Comparison of ENCODE assay signal across 13 mouse cellular contexts in the genomic region with DNA sequence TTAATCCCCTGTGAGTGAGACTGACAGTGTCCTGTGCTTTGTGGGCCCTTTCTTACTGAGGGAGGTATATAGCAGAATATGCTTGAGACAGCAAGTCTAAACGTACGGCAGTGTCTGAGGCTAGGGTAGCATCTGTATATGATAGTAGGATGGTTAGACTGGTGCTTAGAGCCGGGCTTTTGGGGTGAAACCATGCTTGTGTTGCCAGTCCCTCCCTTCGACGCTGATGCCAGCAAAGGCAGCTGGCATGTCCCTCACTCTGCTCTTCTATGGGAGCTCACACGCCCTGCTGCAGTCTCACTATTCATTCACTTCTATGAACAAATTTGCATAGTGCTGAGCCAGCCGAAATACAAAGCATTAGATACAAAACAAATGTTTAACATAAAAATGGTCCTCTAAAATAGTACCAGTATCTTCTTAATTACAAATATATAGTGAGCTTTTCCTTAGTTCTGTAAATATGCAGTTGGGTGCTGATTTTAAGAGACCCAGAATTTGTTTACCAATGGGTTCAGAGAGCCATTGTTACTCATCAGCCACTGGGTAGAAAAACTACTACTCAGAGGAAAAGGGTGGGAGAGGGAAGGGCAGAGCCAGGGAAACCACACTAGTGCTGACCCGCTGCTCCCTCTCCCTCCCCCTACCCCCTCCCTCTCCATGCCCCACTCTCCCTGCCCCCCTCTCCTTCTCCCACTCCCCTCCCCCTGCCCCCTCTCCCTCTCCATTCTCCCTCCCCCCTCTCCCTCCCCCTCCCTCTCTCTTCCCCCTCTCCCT.
A peak's percentile ranks its signal among the peaks of the same experiment; 100 is the strongest.
DNase-seq lines count a peak whose midpoint lies in the region; ATAC-seq and TF ChIP-seq lines count a peak whose summit lies in the region.
"Had no signal": no experiment of that assay in that cellular context is flagged by ENCODE, and none has a peak within 500 bp of the region (broad histone marks: within the 10 kb centered on the region; RNA-seq: fewer than 3 reads in every experiment).

No protein-coding gene starts in this region.

- intact Hi-C loops in left cerebral cortex, adult 2 months (cut with DNase I) = no loop called here

- H3K27ac ChIP-seq in left cerebral cortex, adult 2 months = no peak overlapping the region; the same call in 1 of the 2 replicates
- peak overlapping the region; percentile 70 for H3K27ac ChIP-seq in forebrain, embryonic 12.5 days
- H3K27ac ChIP-seq in hindbrain, embryonic 16.5 days (ENCODE audit: low read depth, low read length) = peak overlapping the region; percentile 44; the same call in 1 of the 2 replicates
- H3K27ac ChIP-seq in midbrain, postnatal 0 days (ENCODE audit: low read depth, low read length) = no peak overlapping the region
- H3K27ac ChIP-seq: embryonic facial prominence, embryonic 15.5 days; heart, embryonic 15.5 days; stomach, embryonic 15.5 days had no signal

- H3K4me3 ChIP-seq in left cerebral cortex, adult 2 months = no peak overlapping the region
- H3K4me3 ChIP-seq in forebrain, embryonic 12.5 days (replicated peaks) = no peak overlapping the region
- H3K4me3 ChIP-seq in hindbrain, embryonic 16.5 days (ENCODE audit: low read length) = no peak overlapping the region
- H3K4me3 ChIP-seq in midbrain, postnatal 0 days (ENCODE audit: low read depth, low read length) = no peak overlapping the region
- H3K4me3 ChIP-seq: embryonic facial prominence, embryonic 15.5 days; heart, embryonic 15.5 days; megakaryocyte, embryonic 14.5 days; stomach, embryonic 15.5 days had no signal

- peak; percentile 90 for ATAC-seq in forebrain, embryonic 12.5 days (ENCODE audit: low FRiP score)
- ATAC-seq in hindbrain, embryonic 16.5 days = peak; percentile 93
- ATAC-seq in midbrain, postnatal 0 days (ENCODE audit: low FRiP score) = peak; percentile 67
- ATAC-seq in megakaryocyte-erythroid progenitor cell, adult 5-6 weeks (replicated peaks; ENCODE audit: low FRiP score, low TSS enrichment, poor library complexity, severe bottlenecking) = no peak

- H3K4me1 ChIP-seq in forebrain, embryonic 12.5 days = peaks cover 9% of the 10 kb centered on the region; the same call in 1 of the 2 replicates
- peaks cover 3% of the 10 kb centered on the region; the same call in 1 of the 2 replicates for H3K4me1 ChIP-seq in hindbrain, embryonic 16.5 days (ENCODE audit: control insufficient read depth, insufficient read depth, low read depth, low read length)
- H3K4me1 ChIP-seq in midbrain, postnatal 0 days (ENCODE audit: insufficient read depth, low read length) = no peaks in the 10 kb centered on the region
- H3K4me1 ChIP-seq: embryonic facial prominence, embryonic 15.5 days; heart, embryonic 15.5 days; stomach, embryonic 15.5 days had no signal

- H3K4me2 ChIP-seq in forebrain, embryonic 12.5 days = no peak overlapping the region
- no peak overlapping the region for H3K4me2 ChIP-seq in hindbrain, embryonic 16.5 days (ENCODE audit: low read length)
- H3K4me2 ChIP-seq in midbrain, postnatal 0 days (ENCODE audit: low read depth, low read length, poor library complexity, severe bottlenecking) = no peak overlapping the region
- H3K4me2 ChIP-seq: embryonic facial prominence, embryonic 15.5 days; heart, embryonic 15.5 days; stomach, embryonic 15.5 days had no signal

- no peaks in the 10 kb centered on the region for H3K27me3 ChIP-seq in forebrain, embryonic 12.5 days
- no peaks in the 10 kb centered on the region for H3K27me3 ChIP-seq in hindbrain, embryonic 16.5 days (replicated peaks; ENCODE audit: control insufficient read depth, insufficient read depth, low read length)
- no peaks in the 10 kb centered on the region for H3K27me3 ChIP-seq in midbrain, postnatal 0 days (ENCODE audit: insufficient read depth, low read length)
- H3K27me3 ChIP-seq: embryonic facial prominence, embryonic 15.5 days; heart, embryonic 15.5 days; megakaryocyte, embryonic 14.5 days; stomach, embryonic 15.5 days had no signal

- TF ChIP-seq CTCF in left cerebral cortex, adult 2 months (IDR thresholded peaks at IDR 0.05) = no peak
- TF ChIP-seq CTCF in midbrain, postnatal 0 days (IDR thresholded peaks at IDR 0.05) = no peak

- DNase-seq in left cerebral cortex, adult 11 months (ENCODE audit: low spot score) = peak; percentile 15
- no peak for DNase-seq in left cerebral cortex, adult 2 months (ENCODE audit: extremely low spot score in 1 of 2, low spot score in 2 of 2)
- DNase-seq in midbrain, postnatal 0 days (ENCODE audit: low spot score) = peak; percentile 55
- DNase-seq in yolk sac, embryonic 10.5 days (ENCODE audit: low spot score) = no peak
- no peak for DNase-seq in retina, embryonic 14.5 days (ENCODE audit: low spot score)
- DNase-seq: kidney, adult 8-10 months had no signal

- 49% methylated on average over 7 of the region's 8 CpGs for WGBS in forebrain, embryonic 12.5 days
- 37% methylated on average over 7 of the region's 8 CpGs for WGBS in hindbrain, embryonic 16.5 days
- 43% methylated on average over 8 of the region's 8 CpGs for WGBS in midbrain, postnatal 0 days

- H3K9me3 ChIP-seq in forebrain, embryonic 12.5 days = no peaks in the 10 kb centered on the region
- no peaks in the 10 kb centered on the region for H3K9me3 ChIP-seq in hindbrain, embryonic 16.5 days (ENCODE audit: control insufficient read depth, low read length)
- no peaks in the 10 kb centered on the region for H3K9me3 ChIP-seq in midbrain, postnatal 0 days (ENCODE audit: low read length)
- H3K9me3 ChIP-seq: embryonic facial prominence, embryonic 15.5 days; heart, embryonic 15.5 days; megakaryocyte, embryonic 14.5 days; stomach, embryonic 15.5 days had no signal

- H3K9ac ChIP-seq in forebrain, embryonic 12.5 days = no peak overlapping the region
- H3K9ac ChIP-seq in hindbrain, embryonic 16.5 days (ENCODE audit: low read depth, low read length) = no peak overlapping the region
- H3K9ac ChIP-seq in midbrain, postnatal 0 days (replicated peaks; ENCODE audit: low read length, poor library complexity, severe bottlenecking) = no peak overlapping the region
- H3K9ac ChIP-seq: embryonic facial prominence, embryonic 15.5 days; heart, embryonic 15.5 days; stomach, embryonic 15.5 days had no signal

- no peaks in the 10 kb centered on the region for H3K36me3 ChIP-seq in forebrain, embryonic 12.5 days (replicated peaks)
- H3K36me3 ChIP-seq in hindbrain, embryonic 16.5 days (ENCODE audit: control insufficient read depth, insufficient read depth, low read length) = peaks cover 10% of the 10 kb centered on the region
- no peaks in the 10 kb centered on the region for H3K36me3 ChIP-seq in midbrain, postnatal 0 days (ENCODE audit: insufficient read depth, low read length)
- H3K36me3 ChIP-seq: stomach, embryonic 15.5 days had no signal

Comparison
In these comparisons a context has a peak if more than half of its experiments do, and no peak if none do; other contexts are left out.
1. DNase-seq: peak in left cerebral cortex, adult 11 months (single experiment) and midbrain, postnatal 0 days (single experiment); none in left cerebral cortex, adult 2 months (0 of 2), yolk sac, embryonic 10.5 days (single experiment) and retina, embryonic 14.5 days (single experiment).
2. H3K27ac ChIP-seq: peak in forebrain, embryonic 12.5 days (single experiment) and hindbrain, embryonic 16.5 days (single experiment); none in left cerebral cortex, adult 2 months (single experiment) and midbrain, postnatal 0 days (single experiment).